Comparison of ENCODE assay signal across 13 mouse cellular contexts in genomic region chr1:33931791-33932190, GRCm38 (mm10).
"Had no signal": no experiment of that assay in that cellular context is flagged by ENCODE, and none has a peak within 500 bp of the region (broad histone marks: within the 10 kb centered on the region; RNA-seq: fewer than 3 reads in every experiment).

No protein-coding gene starts in this region.

- H3K4me1 ChIP-seq: limb, embryonic 12.5 days; liver, embryonic 13.5 days; lung, embryonic 15.5 days; megakaryocyte, embryonic 14.5 days; neural tube, embryonic 12.5 days had no signal

- H3K4me2 ChIP-seq: limb, embryonic 12.5 days; liver, embryonic 13.5 days; lung, embryonic 15.5 days; neural tube, embryonic 12.5 days had no signal

- H3K9me3 ChIP-seq: limb, embryonic 12.5 days; liver, embryonic 13.5 days; lung, embryonic 15.5 days; neural tube, embryonic 12.5 days had no signal

- H3K4me3 ChIP-seq: limb, embryonic 12.5 days; liver, embryonic 13.5 days; lung, embryonic 15.5 days; megakaryocyte, embryonic 14.5 days; neural tube, embryonic 12.5 days had no signal

- DNase-seq: kidney, adult 18-20 months; kidney, postnatal 25 days; liver; liver, embryonic 13.5 days; liver, postnatal 0 days; lung, postnatal 14 days; thymus, postnatal 4 days had no signal

- H3K36me3 ChIP-seq: limb, embryonic 12.5 days; liver, embryonic 13.5 days; lung, embryonic 15.5 days; neural tube, embryonic 12.5 days had no signal

- H3K27ac ChIP-seq: limb, embryonic 12.5 days; liver, embryonic 13.5 days; lung, embryonic 15.5 days; macrophage; neural tube, embryonic 12.5 days; stomach, postnatal 0 days had no signal

- H3K9ac ChIP-seq: limb, embryonic 12.5 days; liver, embryonic 13.5 days; liver, postnatal 0 days; lung, embryonic 15.5 days; neural tube, embryonic 12.5 days had no signal

- ATAC-seq: liver, postnatal 0 days had no signal

- H3K27me3 ChIP-seq: limb, embryonic 12.5 days; liver, embryonic 13.5 days; lung, embryonic 15.5 days; neural tube, embryonic 12.5 days had no signal
